Mouse (Mus musculus): ENCODE results near the gene Cfap221. TPM values are rescaled to one million over a fixed set of nuclear protein-coding genes. Genes with fewer than 3 reads are reported as not detected.

Cfap221 gene
- total and polyA plus RNA-seq, 2 experiments from 2014 or later = 0.55 to 0.63 TPM

DNA sequence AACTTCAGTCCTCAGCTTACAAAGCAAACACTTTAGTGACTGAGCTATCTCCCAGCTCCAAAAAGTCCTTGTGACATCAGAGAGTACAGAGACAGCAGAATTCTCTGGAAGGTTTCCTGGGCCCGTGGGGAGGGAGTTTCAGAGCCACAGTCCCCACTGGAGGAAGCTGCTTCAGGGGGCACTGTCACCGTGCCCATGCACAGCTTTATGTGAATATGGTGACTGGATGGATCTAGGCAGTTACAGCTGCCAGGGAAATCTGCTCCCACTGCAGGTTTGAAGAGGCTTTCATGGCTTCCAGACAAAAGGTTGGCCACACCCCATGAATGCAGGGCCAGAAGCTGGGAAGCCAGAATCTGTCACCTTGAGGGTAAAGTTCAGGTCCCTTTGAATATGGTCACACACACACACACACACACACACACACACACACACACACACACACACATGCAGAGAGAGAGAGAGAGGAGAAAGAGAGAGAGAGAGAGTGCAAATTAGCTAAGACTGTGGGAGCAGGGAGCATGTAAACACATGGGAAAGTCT lies 89.8 kb downstream of the Cfap221 start:
- no peak overlapping the region for H3K9ac ChIP-seq (replicated peaks; ENCODE audit: low read length, poor library complexity, severe bottlenecking)
- no peak for TF ChIP-seq CTCF (IDR thresholded peaks at IDR 0.05)
- ATAC-seq (ENCODE audit: low FRiP score) (no peak), DNase-seq (ENCODE audit: low spot score) (no peak)
- no peak overlapping the region for H3K4me2 ChIP-seq (ENCODE audit: low read depth, low read length, poor library complexity, severe bottlenecking)
- H3K9me3 ChIP-seq (ENCODE audit: low read length) = no peaks in the 10 kb centered on the region
- no peak overlapping the region for H3K4me3 ChIP-seq (ENCODE audit: low read depth, low read length)
- 0 out of 2 replicates have a peak, but pooled peaks cover 4% of the 10 kb centered on the region for H3K36me3 ChIP-seq (ENCODE audit: insufficient read depth, low read length)
- WGBS = 72% methylated on average over 2 of the region's 2 CpGs
- no peaks in the 10 kb centered on the region for H3K27me3 ChIP-seq (ENCODE audit: insufficient read depth, low read length)
- 0 out of 2 replicates have a peak, but pooled peaks cover 3% of the 10 kb centered on the region for H3K4me1 ChIP-seq (ENCODE audit: insufficient read depth, low read length)
- no peak overlapping the region for H3K27ac ChIP-seq (ENCODE audit: low read depth, low read length)

DNA sequence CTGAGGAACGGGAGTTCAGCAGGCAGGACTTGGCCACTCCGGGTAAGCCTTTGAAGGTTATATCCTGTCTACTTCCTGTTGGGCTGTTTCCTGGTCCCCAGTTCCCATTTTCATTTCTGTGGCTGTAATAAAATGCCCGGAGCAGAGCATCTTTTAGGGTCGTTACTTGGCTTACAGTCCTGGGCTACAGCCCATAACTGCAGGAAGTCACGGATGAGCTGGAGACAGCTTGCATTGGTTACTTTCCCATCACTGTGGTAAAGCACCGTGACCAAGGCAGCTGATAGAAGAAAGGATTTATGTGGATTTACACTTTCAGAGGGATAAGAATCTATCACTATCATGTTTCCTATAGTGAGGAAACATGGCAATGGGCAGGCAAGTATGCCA lies 93.8 kb downstream of the Cfap221 start:
- 46% methylated on average over 6 of the region's 6 CpGs for WGBS
- H3K27me3 ChIP-seq (ENCODE audit: insufficient read depth, low read length) = no peaks in the 10 kb centered on the region
- no peaks in the 10 kb centered on the region for H3K9me3 ChIP-seq (ENCODE audit: low read length)
- H3K4me2 ChIP-seq (ENCODE audit: low read depth, low read length, poor library complexity, severe bottlenecking) = no peak overlapping the region
- H3K4me3 ChIP-seq (ENCODE audit: low read depth, low read length) = no peak overlapping the region
- no peaks in the 10 kb centered on the region for H3K36me3 ChIP-seq (ENCODE audit: insufficient read depth, low read length)
- no peak overlapping the region for H3K9ac ChIP-seq (replicated peaks; ENCODE audit: low read length, poor library complexity, severe bottlenecking)
- TF ChIP-seq CTCF (IDR thresholded peaks at IDR 0.05) = no peak
- ATAC-seq (ENCODE audit: low FRiP score) = no peak
- DNase-seq (ENCODE audit: low spot score) = peak; percentile 49
- no peak overlapping the region for H3K27ac ChIP-seq (ENCODE audit: low read depth, low read length)
- no peaks in the 10 kb centered on the region for H3K4me1 ChIP-seq (ENCODE audit: insufficient read depth, low read length)

DNA sequence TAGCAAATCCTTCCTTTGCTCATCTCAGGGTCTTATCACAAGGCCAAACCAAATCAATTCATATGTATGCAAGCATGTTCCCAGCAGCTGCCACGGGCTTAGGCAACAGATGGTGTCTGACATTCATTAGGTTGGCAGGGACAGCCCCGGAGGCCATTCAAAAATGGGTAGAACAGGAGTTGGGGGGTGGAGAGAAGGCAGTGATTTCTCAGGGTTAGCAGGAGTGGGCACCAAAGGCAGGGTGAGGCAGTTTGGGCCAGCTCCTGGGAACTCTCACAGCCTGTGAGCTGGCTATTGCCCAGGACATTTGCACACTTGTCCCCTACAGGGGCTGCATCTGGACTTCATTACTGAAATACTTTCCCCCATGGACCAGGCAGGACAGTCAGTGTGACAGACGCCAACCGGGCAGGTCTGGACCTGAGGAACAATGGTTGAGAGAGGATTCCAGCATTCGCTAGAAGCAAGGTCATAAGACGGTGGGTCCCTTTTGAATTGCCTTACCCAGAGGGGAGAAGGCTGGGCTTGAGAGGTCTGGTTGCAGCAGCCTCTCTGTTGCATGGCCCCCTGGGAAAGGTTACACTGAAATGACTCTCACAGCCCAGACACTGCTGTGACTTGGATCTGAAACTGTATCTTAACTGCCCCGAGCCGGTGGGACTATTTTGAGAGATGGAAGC lies 94.3 kb downstream of the Cfap221 start:
- ATAC-seq (ENCODE audit: low FRiP score) (peak; percentile 45; the same call in 1 of the 2 replicates), DNase-seq (ENCODE audit: low spot score) (peak; percentile 77)
- no peak overlapping the region for H3K9ac ChIP-seq (replicated peaks; ENCODE audit: low read length, poor library complexity, severe bottlenecking)
- no peak overlapping the region for H3K4me3 ChIP-seq (ENCODE audit: low read depth, low read length)
- H3K4me1 ChIP-seq (ENCODE audit: insufficient read depth, low read length) = no peaks in the 10 kb centered on the region
- no peak for TF ChIP-seq CTCF (IDR thresholded peaks at IDR 0.05)
- 23% methylated on average over 8 of the region's 8 CpGs for whole genome bisulfite sequencing
- no peaks in the 10 kb centered on the region for H3K9me3 ChIP-seq (ENCODE audit: low read length)
- H3K4me2 ChIP-seq (ENCODE audit: low read depth, low read length, poor library complexity, severe bottlenecking) = no peak overlapping the region
- H3K27ac ChIP-seq (ENCODE audit: low read depth, low read length) = no peak overlapping the region
- no peaks in the 10 kb centered on the region for H3K27me3 ChIP-seq (ENCODE audit: insufficient read depth, low read length)
- H3K36me3 ChIP-seq (ENCODE audit: insufficient read depth, low read length) = no peaks in the 10 kb centered on the region

DNA sequence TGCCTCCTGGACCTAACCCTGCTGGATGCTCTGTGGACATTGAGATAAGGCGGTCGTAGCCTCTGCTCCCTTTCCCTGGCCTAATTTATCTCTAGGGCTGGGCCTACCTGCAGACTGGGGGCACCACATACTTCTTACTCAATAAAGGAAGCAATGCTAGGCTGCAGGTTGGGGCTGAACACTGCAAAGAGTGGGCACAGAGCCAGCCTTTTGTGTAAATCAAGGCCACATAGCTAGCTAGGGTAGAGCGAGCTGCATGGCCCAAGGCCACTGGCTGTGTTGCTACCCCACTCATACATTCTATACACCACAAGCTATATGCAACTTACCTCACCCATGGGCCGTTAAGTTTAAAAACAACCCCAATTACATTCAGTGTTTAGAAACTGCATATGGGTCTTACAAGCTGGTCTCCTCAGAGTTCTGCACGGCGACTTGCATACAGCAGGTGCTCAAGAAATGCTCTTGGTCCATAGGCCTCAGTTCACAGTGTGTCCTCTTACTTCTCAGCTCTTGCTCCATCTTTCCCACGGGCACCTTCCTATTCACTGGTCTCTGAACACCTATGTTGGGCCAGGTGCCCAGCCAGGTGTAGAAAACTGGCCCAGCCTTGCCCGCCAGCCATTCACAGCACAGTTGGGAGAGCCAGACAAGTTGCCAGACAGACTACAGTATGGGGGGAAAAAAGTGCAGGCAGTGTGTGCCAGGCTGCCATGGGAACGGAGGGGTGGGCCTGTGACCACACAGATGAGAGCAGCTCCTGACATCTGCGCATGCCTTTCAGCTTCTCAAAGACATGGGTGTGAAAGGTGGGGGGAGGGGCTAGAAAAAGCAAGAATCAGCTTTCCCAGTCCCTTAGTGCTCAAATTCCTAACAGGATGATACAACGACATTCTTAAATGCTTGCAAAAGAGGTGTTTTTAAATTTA lies 97.6 kb downstream of the Cfap221 start:
- no peak for TF ChIP-seq CTCF (IDR thresholded peaks at IDR 0.05)
- no peaks in the 10 kb centered on the region for H3K27me3 ChIP-seq (ENCODE audit: insufficient read depth, low read length)
- WGBS = 78% methylated on average over 11 of the region's 11 CpGs
- no peak overlapping the region for H3K4me3 ChIP-seq (ENCODE audit: low read depth, low read length)
- no peak overlapping the region for H3K4me2 ChIP-seq (ENCODE audit: low read depth, low read length, poor library complexity, severe bottlenecking)
- no peaks in the 10 kb centered on the region for H3K36me3 ChIP-seq (ENCODE audit: insufficient read depth, low read length)
- peak; percentile 78 for DNase-seq (ENCODE audit: low spot score)
- H3K9me3 ChIP-seq (ENCODE audit: low read length) = no peaks in the 10 kb centered on the region
- ATAC-seq (ENCODE audit: low FRiP score) = no peak
- no peak overlapping the region for H3K9ac ChIP-seq (replicated peaks; ENCODE audit: low read length, poor library complexity, severe bottlenecking)
- no peak overlapping the region for H3K27ac ChIP-seq (ENCODE audit: low read depth, low read length)
- H3K4me1 ChIP-seq (ENCODE audit: insufficient read depth, low read length) = no peaks in the 10 kb centered on the region

DNA sequence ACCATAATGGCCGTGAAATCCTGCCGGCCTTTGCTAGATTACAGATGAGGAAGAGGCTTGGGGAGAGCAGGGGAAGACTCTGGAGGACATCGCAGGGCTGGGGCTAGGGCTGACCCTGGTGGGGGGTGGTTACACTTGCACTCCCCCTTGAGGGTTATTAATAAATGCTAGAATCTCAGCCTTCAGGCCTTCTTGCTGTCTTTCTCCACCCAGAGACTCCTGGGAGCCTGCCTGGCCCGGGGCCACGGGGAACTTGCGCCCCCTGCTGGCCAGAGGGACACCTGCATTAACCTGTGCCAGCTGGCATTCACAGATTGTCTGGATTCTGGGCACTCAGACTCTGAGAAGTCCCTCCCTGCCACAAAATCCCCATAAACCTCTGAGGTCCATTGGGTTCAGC lies 102.1 kb downstream of the Cfap221 start:
- Histone ChIP-seq H3K27ac (ENCODE audit: low read depth, low read length) (no peak overlapping the region), H3K9me3 (ENCODE audit: low read length) (no peaks in the 10 kb centered on the region), H3K4me1 (ENCODE audit: insufficient read depth, low read length) (no peaks in the 10 kb centered on the region), H3K4me2 (ENCODE audit: low read depth, low read length, poor library complexity, severe bottlenecking) (no peak overlapping the region), H3K9ac (replicated peaks; ENCODE audit: low read length, poor library complexity, severe bottlenecking) (no peak overlapping the region), H3K4me3 (ENCODE audit: low read depth, low read length) (no peak overlapping the region), H3K27me3 (ENCODE audit: insufficient read depth, low read length) (no peaks in the 10 kb centered on the region), H3K36me3 (ENCODE audit: insufficient read depth, low read length) (no peaks in the 10 kb centered on the region)
- WGBS = 26% methylated on average over 6 of the region's 6 CpGs
- peak; percentile 74 for DNase-seq (ENCODE audit: low spot score)
- peak; percentile 80 for TF ChIP-seq CTCF (IDR thresholded peaks at IDR 0.05)
- peak; percentile 43; the same call in 1 of the 2 replicates for ATAC-seq (ENCODE audit: low FRiP score)
